Mouse (Mus musculus): Measurements from ENCODE around the gene Alox12b. TPM values are rescaled to one million over a fixed set of nuclear protein-coding genes. Genes with fewer than 3 reads are reported as not detected.
A peak's percentile ranks its signal among the peaks of the same experiment; 100 is the strongest.

The Alox12b gene
- polyA plus RNA-seq, 1 experiment, result 43.9 TPM

DNA sequence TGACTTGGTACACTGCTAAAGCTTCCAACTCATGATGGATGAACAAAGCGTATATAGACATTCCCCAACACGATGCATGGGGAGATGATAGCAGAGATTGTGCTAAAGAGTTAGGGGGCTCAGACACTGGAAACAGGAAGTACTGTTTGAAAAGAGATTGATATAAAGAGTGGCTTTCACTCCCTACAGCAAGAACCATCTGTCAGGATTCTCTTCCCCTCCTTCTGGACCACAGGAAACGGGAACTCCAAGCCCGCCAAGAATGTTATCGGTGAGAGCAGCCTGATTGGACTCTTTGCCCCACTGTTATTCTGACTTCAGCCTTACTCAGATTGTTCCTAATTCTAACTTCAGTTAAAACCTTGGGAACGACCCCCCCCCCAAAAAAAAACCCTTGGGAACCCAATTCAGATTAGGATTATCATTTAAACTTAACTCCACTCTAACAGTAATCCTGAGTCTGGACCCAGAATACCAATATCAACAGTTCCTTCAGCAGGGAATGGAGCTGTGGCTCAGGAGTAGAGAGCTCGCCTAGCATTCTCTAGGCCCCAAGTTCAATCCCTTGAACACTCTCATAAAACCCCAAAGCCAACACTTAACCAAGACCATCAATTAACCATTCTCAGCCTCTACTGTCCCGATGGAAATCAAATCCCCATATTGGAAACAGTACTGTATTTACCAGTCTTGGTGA, 28.2 kb upstream of the Alox12b start:
- 52% methylated on average over 8 of the region's 8 CpGs for WGBS
- TF ChIP-seq CTCF (IDR thresholded peaks at IDR 0.05; ENCODE audit: insufficient read depth, low read length) (no peak), POLR2A (IDR thresholded peaks at IDR 0.05; ENCODE audit: borderline replicate concordance, extremely low read depth, low read depth, low read length) (no peak)
- H3K4me3 ChIP-seq (replicated peaks; ENCODE audit: extremely low read depth, low read depth, low read length), result no peak overlapping the region

GRCm38 (mm10) chr11:69133566-69133922, 23.2 kb upstream of the Alox12b start:
- DNase-seq, result no peak
- no peak for TF ChIP-seq CTCF (IDR thresholded peaks at IDR 0.05; ENCODE audit: insufficient read depth, low read length)
- no peak for TF ChIP-seq POLR2A (IDR thresholded peaks at IDR 0.05; ENCODE audit: borderline replicate concordance, extremely low read depth, low read depth, low read length)
- no peaks in the 10 kb centered on the region; the same call in 1 of the 2 replicates for H3K4me1 ChIP-seq (ENCODE audit: control insufficient read depth, insufficient read depth, low read length)
- WGBS, result 35% methylated on average over 5 of the region's 5 CpGs
- H3K4me3 ChIP-seq (replicated peaks; ENCODE audit: extremely low read depth, low read depth, low read length), result peak overlapping the region; percentile 66

More for the DNA sequence above, 28.2 kb upstream of the Alox12b start:
- peaks cover 6% of the 10 kb centered on the region; the same call in 1 of the 2 replicates for H3K4me1 ChIP-seq (ENCODE audit: control insufficient read depth, insufficient read depth, low read length)
- no peak for DNase-seq

DNA sequence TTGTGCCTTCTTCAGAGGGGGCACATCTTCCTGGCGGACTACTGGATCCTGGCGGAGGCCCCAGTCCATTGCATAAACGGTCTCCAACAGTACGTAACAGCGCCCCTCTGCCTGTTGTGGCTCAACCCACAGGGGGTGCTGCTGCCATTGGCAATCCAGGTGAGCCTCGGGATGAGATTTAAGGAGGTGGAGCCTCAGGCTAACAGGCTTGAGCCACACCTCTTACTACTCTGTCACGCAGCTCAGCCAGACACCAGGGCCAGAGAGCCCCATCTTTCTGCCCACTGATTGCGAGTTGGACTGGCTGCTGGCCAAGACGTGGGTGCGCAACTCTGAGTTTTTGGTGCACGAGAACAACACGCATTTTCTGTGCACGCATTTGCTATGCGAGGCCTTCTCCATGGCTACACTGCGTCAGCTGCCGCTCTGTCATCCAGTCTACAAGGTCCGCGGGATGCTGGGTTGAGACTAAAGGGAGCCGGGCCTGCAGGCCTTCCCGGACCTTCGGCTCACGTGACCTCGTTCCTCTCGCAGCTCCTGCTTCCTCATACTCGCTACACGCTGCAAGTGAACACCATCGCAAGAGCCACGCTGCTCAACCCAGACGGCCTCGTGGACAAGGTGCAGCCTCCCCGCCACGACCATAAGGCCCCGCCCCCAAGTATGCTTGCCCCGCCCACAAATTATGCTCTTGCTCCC, 22.7 kb upstream of the Alox12b start:
- Histone ChIP-seq H3K4me1 (ENCODE audit: control insufficient read depth, insufficient read depth, low read length) (no peaks in the 10 kb centered on the region; the same call in 1 of the 2 replicates), H3K4me3 (replicated peaks; ENCODE audit: extremely low read depth, low read depth, low read length) (peak overlapping the region; percentile 66)
- peak; percentile 61 for DNase-seq
- 3% methylated on average over 34 of the region's 34 CpGs for WGBS
- TF ChIP-seq POLR2A (IDR thresholded peaks at IDR 0.05; ENCODE audit: borderline replicate concordance, extremely low read depth, low read depth, low read length), result no peak; the same call in 1 of the 2 replicates
- TF ChIP-seq CTCF (IDR thresholded peaks at IDR 0.05; ENCODE audit: insufficient read depth, low read length), result peak; percentile 10; the same call in 1 of the 2 replicates

DNA sequence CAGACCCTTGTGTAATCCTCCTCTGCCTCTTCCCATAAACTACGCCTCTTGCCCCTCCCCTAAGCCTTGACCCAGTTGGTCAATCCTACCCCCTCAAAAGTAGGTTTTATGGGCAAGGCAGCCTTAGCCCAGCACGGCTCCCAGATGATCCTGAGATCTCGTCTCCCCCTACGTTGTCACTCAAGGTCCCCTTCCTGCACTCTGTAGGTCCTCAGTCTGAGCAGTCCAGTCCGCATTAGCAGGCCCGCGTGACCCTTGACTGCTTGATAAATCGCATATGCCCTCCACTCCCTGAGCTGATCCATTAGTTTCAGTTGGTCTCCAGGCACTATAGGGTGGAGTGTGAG, 22.2 kb upstream of the Alox12b start:
- WGBS, result 43% methylated on average over 8 of the region's 8 CpGs
- H3K4me1 ChIP-seq (ENCODE audit: control insufficient read depth, insufficient read depth, low read length), result no peaks in the 10 kb centered on the region; the same call in 1 of the 2 replicates
- no peak for TF ChIP-seq CTCF (IDR thresholded peaks at IDR 0.05; ENCODE audit: insufficient read depth, low read length)
- 0 out of 2 replicates have a peak, but pooled peaks have one; percentile 18 for TF ChIP-seq POLR2A (IDR thresholded peaks at IDR 0.05; ENCODE audit: borderline replicate concordance, extremely low read depth, low read depth, low read length)
- no peak for DNase-seq
- peak overlapping the region; percentile 66 for H3K4me3 ChIP-seq (replicated peaks; ENCODE audit: extremely low read depth, low read depth, low read length)

DNA sequence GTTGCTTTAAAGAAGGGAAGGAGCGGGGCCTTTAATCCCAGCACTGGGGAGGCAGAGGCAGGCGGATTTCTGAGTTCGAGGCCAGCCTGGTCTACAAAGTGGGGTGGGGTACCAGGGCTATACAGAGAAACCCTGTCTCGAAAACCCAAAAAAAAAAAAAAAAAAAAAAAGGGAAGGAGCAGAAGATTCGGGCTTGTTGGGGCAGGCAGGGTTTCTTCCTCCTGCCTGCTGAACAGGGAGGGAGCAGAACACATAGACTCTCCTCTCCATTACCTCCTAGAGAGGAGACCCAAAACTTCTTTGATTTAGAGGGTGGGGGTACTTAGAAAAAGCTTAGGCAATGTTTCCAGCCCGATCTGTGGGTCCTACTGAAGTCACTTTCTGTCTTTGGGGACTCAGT, 21.4 kb upstream of the Alox12b start:
- no peak for TF ChIP-seq CTCF (IDR thresholded peaks at IDR 0.05; ENCODE audit: insufficient read depth, low read length)
- no peak for TF ChIP-seq POLR2A (IDR thresholded peaks at IDR 0.05; ENCODE audit: borderline replicate concordance, extremely low read depth, low read depth, low read length)
- Histone ChIP-seq H3K4me1 (ENCODE audit: control insufficient read depth, insufficient read depth, low read length) (no peaks in the 10 kb centered on the region; the same call in 1 of the 2 replicates), H3K4me3 (replicated peaks; ENCODE audit: extremely low read depth, low read depth, low read length) (no peak overlapping the region)
- no peak for DNase-seq
- 85% methylated on average over 6 of the region's 6 CpGs for WGBS

GRCm38 (mm10) chr11:69147546-69147945, 9.2 kb upstream of the Alox12b start:
- 0 out of 2 replicates have a peak, but pooled peaks cover 3% of the 10 kb centered on the region for H3K4me1 ChIP-seq (ENCODE audit: control insufficient read depth, insufficient read depth, low read length)
- no peak for TF ChIP-seq CTCF (IDR thresholded peaks at IDR 0.05; ENCODE audit: insufficient read depth, low read length)
- TF ChIP-seq POLR2A (IDR thresholded peaks at IDR 0.05; ENCODE audit: borderline replicate concordance, extremely low read depth, low read depth, low read length), result no peak
- DNase-seq, result no peak
- H3K4me3 ChIP-seq (replicated peaks; ENCODE audit: extremely low read depth, low read depth, low read length), result no peak overlapping the region
- 61% methylated on average over 7 of the region's 7 CpGs for WGBS

GRCm38 (mm10) chr11:69148451-69148960, 8.3 kb upstream of the Alox12b start:
- Histone ChIP-seq H3K4me3 (replicated peaks; ENCODE audit: extremely low read depth, low read depth, low read length) (no peak overlapping the region), H3K4me1 (ENCODE audit: control insufficient read depth, insufficient read depth, low read length) (0 out of 2 replicates have a peak, but pooled peaks cover 3% of the 10 kb centered on the region)
- 83% methylated on average over 5 of the region's 5 CpGs for WGBS
- TF ChIP-seq CTCF (IDR thresholded peaks at IDR 0.05; ENCODE audit: insufficient read depth, low read length), result no peak
- TF ChIP-seq POLR2A (IDR thresholded peaks at IDR 0.05; ENCODE audit: borderline replicate concordance, extremely low read depth, low read depth, low read length), result no peak
- DNase-seq, result no peak

- WGBS, result 63% methylated on average over 6 of the region's 6 CpGs
- TF ChIP-seq POLR2A (IDR thresholded peaks at IDR 0.05; ENCODE audit: borderline replicate concordance, extremely low read depth, low read depth, low read length) (no peak), CTCF (IDR thresholded peaks at IDR 0.05; ENCODE audit: insufficient read depth, low read length) (no peak)
- H3K4me1 ChIP-seq (ENCODE audit: control insufficient read depth, insufficient read depth, low read length), result 0 out of 2 replicates have a peak, but pooled peaks cover 3% of the 10 kb centered on the region
- no peak overlapping the region for H3K4me3 ChIP-seq (replicated peaks; ENCODE audit: extremely low read depth, low read depth, low read length)
- no peak for DNase-seq
These were observed 7.1 kb upstream of the Alox12b start for GRCm38 (mm10) chr11:69149728-69150127.

DNA sequence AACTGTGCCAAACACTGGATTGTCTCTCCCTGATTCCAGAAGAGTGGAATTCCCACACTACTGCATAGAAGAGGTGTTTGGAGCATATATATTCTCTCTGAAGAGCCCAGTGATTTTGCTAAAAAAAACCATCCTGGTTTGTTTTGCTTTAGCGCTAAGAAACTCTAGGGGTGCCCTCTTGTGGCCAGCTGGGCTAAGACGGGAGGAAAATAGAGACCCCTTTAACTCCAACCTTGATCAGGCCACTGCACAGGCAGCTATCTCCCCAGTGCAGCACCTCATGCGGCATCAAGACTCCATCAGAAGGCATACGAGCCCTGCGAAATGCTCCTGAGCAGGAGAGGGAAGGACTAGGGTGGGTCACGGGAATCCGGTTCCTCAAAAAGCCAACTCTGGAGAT, 6.3 kb upstream of the Alox12b start:
- Histone ChIP-seq H3K4me1 (ENCODE audit: control insufficient read depth, insufficient read depth, low read length) (0 out of 2 replicates have a peak, but pooled peaks cover 3% of the 10 kb centered on the region), H3K4me3 (replicated peaks; ENCODE audit: extremely low read depth, low read depth, low read length) (no peak overlapping the region)
- peak; percentile 52 for TF ChIP-seq CTCF (IDR thresholded peaks at IDR 0.05; ENCODE audit: insufficient read depth, low read length)
- TF ChIP-seq POLR2A (IDR thresholded peaks at IDR 0.05; ENCODE audit: borderline replicate concordance, extremely low read depth, low read depth, low read length), result no peak
- DNase-seq, result peak; percentile 59
- 5% methylated on average over 7 of the region's 7 CpGs for WGBS
